Mouse (Mus musculus) left cerebral cortex, adult 8-10 months (tissue): ENCODE measurements around the gene Celf2. TPM values are rescaled to one million over a fixed set of nuclear protein-coding genes. Genes with fewer than 3 reads are reported as not detected.

Experiments used
- DNase-seq, 2 experiments: peaks; one replicate each; pipeline ENCODE4 v3.0.0; 2022; ENCODE audit warnings: low spot score in 2 of 2
- total RNA-seq, 4 experiments: library from RNA; stranded (reverse); gene quantifications; 2 replicates each; pipeline ENCODE4 v1.2.4; 2022

The Celf2 gene
- total RNA-seq, 4 experiments from 2014 or later = 386 to 451 (median 404) TPM

DNA sequence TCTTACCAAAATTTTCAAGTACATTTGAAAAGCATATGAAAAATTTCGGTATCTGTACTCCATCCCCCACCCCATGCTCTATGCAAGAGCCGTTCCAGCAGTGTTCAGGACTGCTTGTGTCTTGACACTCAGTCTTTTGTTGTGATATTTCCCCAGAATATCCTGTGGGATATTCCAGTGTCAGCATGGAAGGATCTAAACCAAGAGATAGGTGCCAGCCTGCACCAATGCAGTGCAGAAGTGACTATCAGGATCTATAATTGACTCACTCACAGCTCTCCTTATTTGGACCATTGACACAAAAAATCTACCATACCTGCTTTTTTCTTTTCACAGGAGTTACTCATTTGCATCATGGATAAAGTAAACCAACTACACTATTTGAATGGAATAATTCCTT lies 116.9 kb downstream of the Celf2 start:
- DNase-seq = no peak

DNA sequence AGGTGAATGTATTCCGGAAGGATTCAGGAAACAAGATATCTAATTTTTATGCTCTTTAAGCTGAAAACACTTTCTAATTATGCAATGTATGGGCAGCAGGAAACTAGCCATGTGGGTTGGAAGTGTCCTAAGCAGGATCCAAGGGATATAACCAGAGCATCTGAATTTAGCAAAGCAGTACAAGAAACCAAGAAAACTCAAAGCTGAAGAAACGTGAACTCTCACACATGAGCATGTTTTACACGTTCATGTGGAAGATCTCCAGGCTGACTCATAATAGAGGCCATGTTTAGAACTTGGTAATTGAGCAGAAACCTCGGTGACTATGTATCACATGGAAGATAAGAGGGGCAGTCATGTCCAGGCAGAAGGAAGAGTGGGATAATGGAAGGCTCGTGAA lies 120.1 kb downstream of the Celf2 start:
- no peak for DNase-seq

- no peak for DNase-seq
These were observed 130.6 kb downstream of the Celf2 start for GRCm38 (mm10) chr2:7378736-7379135.

- no peak for DNase-seq
These were observed 131.5 kb downstream of the Celf2 start for GRCm38 (mm10) chr2:7377878-7378277.

- no peak for DNase-seq
These were observed 141.6 kb downstream of the Celf2 start for GRCm38 (mm10) chr2:7367738-7368137.

GRCm38 (mm10) chr2:7359557-7359956 lies 149.8 kb downstream of the Celf2 start:
- DNase-seq = no peak

DNA sequence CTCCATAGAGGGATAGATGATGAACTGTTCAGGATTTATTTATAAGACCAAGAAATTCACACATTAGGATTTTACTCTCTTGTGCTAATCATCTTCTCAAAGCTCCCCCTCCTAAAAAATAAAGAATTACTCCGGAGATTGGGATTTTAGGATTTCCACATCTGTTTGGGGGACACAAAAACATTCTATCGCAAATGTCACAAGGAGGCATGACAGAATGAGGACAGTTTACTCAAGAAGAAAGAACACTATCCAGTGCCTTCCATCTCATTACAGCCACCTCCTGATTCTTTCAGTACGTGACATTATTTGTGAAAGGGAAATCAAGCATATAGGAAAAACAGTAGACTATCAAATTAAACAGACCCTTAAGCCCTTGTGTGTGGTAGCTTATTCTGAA lies 150.5 kb downstream of the Celf2 start:
- no peak for DNase-seq

GRCm38 (mm10) chr2:7351234-7351633 lies 158.1 kb downstream of the Celf2 start:
- DNase-seq = no peak

DNA sequence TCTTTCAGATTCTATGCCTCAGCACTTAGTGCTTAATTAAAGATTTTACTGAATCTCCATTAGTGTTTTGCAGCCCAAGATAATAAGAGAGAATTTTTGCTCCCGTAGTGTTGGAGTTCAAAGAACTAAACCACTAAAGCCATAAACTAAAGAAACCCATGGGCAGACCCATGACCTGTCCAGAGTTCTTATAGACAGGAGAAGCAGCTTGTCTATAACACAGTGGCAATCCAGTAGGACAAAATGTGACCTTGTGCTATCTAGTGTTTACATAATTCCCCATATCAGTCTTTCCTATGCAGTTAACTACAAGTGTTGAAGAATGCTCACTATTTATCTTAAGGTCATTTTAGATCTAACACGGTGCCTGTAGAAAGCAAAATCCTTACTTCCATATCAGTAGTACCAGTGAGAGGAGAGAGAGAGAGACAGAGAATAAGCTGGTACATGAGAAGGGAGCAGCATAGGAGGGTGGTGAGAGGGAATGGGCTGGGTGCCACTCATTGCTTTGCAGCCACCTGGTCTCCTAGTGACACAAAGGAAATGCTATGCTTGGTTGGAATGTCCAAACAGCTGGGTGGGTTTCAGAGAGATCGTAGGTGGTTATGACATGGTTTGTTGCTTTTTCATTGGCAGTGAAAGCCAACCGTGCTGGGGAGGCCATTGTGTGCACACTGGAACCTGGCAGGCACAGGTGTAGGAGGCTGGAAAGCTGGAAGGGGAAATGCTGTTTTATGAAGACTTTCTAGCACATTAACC lies 162.5 kb downstream of the Celf2 start:
- DNase-seq = peak in 1 of 2 experiments; percentile 82

GRCm38 (mm10) chr2:7344951-7345350 lies 164.4 kb downstream of the Celf2 start:
- no peak for DNase-seq

DNA sequence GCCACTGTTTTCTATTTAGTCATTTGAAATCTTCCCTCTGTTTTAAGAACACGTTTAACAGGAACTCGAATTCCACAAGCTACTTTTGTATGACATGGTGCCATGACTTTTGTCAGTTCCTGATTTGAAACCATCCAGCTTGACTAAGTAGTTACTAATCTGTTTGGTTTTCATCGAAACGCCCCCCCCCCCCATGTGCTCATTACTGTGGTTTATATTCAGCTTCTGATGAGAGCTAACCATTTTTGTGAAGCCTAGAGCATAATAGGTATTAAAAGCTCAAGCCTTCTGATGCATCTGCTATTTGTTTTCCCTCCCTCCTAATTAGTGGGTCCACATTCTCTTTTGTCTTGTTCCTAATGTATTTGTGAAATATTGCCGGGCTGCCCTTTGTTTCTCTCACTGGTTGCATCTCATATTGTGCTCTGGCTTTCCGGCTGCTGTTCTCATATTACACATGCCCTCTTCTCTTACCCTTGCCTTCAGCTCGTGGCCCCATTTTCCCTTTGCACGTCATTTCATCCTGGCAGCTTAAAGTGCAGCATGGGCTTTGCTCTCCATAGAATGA lies 166.4 kb downstream of the Celf2 start:
- DNase-seq = no peak

DNA sequence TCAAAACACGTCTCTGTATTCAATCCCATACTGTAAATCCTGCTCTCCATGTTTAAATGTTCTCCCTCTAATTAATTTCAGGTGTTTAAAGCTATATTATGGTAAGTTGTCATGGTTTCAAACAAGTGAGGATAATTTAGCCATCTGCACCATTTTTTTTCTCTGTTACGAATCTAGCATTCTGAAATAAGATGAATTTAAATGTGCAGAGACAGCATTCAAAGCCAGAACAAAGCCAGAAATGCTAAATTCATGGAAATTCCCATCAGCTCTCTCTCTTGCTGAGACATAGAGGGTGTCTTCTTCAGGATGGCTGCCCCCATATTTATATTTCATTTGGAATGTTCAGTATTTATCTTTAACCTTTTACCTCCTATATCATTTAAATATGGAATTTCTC lies 174.5 kb downstream of the Celf2 start:
- DNase-seq = no peak

DNA sequence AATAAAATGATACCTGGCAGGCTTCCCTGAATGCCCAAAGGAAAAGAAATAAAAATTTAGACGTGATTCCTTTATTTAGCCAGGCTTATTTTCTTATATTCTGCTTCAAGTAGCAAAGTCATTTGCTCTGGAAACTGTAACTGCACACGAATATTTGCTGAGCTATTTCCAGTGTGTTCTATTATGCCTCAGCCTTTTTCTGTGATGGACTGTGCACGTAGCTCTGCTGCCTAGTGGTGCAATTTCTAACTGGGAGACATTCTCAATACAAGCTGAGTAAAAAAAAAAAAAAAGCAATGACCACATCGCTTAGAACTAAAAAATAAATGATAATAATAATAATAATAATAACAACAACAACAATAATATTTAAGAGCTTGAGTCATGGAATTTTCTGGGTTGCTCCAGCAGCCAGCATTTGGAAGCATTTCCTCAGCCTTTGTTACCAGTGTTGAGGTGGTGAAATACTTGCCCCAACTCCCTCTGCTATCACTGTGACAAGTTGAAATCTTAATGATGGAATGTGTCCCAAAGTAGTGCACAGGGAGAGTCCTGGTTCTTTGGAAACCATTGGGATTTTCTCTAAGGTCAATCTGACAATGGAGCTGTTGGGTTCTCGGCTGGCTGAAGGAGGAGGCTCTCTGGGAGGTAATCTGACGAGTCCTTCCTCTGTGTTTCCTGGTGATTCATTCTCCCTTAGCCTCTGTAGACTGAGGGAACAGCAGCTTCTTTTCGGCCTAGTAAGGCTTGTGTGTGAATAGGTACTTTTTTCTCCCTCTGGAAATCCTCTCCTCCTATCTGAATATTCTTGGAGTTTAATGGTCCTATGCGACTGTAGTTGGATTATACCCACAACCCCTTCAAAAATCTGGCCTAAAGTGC lies 181.1 kb downstream of the Celf2 start:
- no peak for DNase-seq

- no peak for DNase-seq
These were observed 189.6 kb downstream of the Celf2 start for GRCm38 (mm10) chr2:7319760-7320159.

- no peak for DNase-seq
These were observed 197.6 kb downstream of the Celf2 start for GRCm38 (mm10) chr2:7311776-7312175.

- DNase-seq = no peak
These were observed 198.6 kb downstream of the Celf2 start for GRCm38 (mm10) chr2:7310840-7311182.

DNA sequence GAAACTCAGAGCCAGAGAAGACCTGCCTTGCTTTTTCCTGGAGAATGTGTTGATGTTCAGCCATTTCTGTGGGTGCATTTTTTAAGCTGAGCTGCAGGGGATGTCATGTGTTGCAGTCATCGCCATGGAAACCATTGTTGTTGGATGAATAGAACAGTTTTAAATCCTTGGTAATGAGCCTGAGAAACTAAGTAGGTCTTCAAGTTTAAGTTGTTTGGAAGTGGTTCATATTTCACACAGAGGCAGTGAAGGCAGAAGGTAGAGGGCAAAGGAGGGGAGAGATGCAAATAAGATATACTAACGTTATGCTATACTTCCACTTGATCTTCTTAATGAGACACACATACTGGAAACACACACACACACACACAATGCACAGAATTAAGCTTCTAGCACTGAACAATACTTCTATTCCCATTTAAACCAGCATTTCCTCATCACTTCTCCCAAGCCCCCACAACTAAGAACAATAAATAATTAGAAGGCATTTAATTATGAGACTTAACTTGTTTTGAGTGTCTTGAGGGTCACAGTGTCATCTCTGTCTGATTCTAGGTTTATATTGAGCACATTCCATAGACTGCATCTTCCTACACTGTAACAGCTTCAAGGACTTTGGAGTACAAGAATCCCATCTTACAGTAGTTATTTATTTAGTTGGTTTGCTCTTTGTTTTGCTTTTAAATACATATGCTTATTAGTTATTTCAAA lies 199.1 kb downstream of the Celf2 start:
- DNase-seq = peak in 1 of 2 experiments; percentile 31

DNA sequence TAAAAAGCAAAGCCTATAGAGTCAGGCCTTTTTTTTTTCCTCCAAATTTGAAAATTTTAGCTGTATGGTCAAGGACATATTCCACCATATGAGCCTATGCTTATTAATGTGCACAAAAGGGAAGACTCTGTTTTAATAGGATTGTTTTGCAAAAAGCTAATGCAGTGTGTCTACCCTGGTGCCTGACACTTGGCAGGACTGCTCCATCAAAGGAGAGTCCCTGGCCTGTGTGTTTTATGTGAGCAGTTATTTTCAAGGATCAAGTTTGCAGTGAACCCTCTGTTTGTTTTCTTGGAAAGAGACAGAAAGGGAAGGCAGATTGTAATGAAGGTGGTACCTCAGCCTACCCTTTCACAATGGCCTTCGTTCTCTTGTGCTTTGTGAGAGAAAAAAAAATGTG lies 200.0 kb downstream of the Celf2 start:
- DNase-seq = no peak

- no peak for DNase-seq
These were observed 200.6 kb downstream of the Celf2 start for GRCm38 (mm10) chr2:7308731-7309130.

GRCm38 (mm10) chr2:7287434-7287833 lies 221.9 kb downstream of the Celf2 start:
- no peak for DNase-seq

DNA sequence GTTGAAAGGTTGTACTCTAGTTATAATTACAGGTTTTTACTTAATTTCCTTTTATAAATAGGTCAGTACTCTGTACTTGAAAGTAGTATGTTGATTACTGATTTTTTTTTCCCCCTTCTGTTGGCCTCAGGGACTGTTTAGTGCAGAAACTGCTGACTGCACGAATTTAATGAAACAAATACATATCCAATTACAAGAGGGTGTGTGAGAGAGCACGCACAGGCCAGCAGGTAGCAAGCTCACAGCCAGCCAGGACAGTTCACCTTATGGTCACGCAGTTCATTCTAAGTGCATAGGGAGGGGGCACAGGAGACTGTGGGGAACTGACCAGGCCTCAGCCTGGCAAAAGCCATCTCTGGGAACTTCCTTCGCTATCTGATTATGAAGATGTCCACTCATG lies 236.1 kb downstream of the Celf2 start:
- no peak for DNase-seq

DNA sequence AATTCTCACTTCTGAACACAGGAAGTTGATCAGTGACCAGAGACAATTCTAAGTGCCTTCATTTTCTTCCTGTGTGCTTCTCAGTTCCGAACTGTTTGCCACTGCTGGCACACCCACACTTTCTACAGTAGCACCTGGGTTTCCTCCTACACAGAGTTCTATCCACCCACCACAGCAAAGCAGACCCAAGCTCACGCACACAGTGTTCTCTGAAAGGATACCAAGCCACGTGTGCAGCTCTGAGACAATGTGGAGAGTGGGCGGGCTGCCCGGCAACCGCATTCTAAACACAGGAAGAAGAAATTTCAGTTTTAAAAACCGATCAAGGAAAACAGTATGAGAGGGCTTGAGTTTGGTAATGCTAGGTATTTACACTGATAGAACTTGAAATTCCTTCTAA lies 239.3 kb downstream of the Celf2 start:
- peak; percentile 57 to 95 for DNase-seq
